Mouse (Mus musculus): ENCODE data around the gene Ephb2. TPM values are rescaled to one million over a fixed set of nuclear protein-coding genes. Genes with fewer than 3 reads are reported as not detected.

Gene Ephb2
- polyA plus RNA-seq, 1 experiment from 2014 or later, result 2.3 TPM

GRCm38 (mm10) chr4:136601476-136601875, 234.3 kb downstream of the Ephb2 start:
- Histone ChIP-seq H3K27me3 (ENCODE audit: control insufficient read depth, insufficient read depth, low read length) (no peaks in the 10 kb centered on the region), H3K27ac (replicated peaks) (peak overlapping the region; percentile 95), H3K4me2 (replicated peaks; ENCODE audit: low read depth) (peak overlapping the region; percentile 56), H3K9me3 (ENCODE audit: control insufficient read depth, low read length) (no peaks in the 10 kb centered on the region), H3K4me1 (replicated peaks; ENCODE audit: control insufficient read depth, insufficient read depth) (0 out of 2 replicates have a peak, but pooled peaks cover 2% of the 10 kb centered on the region), H3K9ac (ENCODE audit: low read length) (peak overlapping the region; percentile 99), H3K36me3 (ENCODE audit: control insufficient read depth, insufficient read depth, low read length) (no peaks in the 10 kb centered on the region), H3K4me3 (ENCODE audit: low read depth, low read length) (peak overlapping the region; percentile 98)
- ATAC-seq (ENCODE audit: low FRiP score, low TSS enrichment) (no peak), DNase-seq (ENCODE audit: low spot score) (peak; percentile 54)
- WGBS, result 1% methylated on average over 13 of the region's 13 CpGs
- TF ChIP-seq EP300 (optimal IDR thresholded peaks at IDR 0.05), result no peak
- no peak for TF ChIP-seq CTCF (IDR thresholded peaks at IDR 0.05; ENCODE audit: low read depth)

- Histone ChIP-seq H3K27ac (replicated peaks) (no peak overlapping the region), H3K4me1 (replicated peaks; ENCODE audit: control insufficient read depth, insufficient read depth) (0 out of 2 replicates have a peak, but pooled peaks cover 2% of the 10 kb centered on the region), H3K9me3 (ENCODE audit: control insufficient read depth, low read length) (no peaks in the 10 kb centered on the region), H3K36me3 (ENCODE audit: control insufficient read depth, insufficient read depth, low read length) (no peaks in the 10 kb centered on the region), H3K4me2 (replicated peaks; ENCODE audit: low read depth) (peak overlapping the region; percentile 56), H3K4me3 (ENCODE audit: low read depth, low read length) (no peak overlapping the region), H3K27me3 (ENCODE audit: control insufficient read depth, insufficient read depth, low read length) (no peaks in the 10 kb centered on the region), H3K9ac (ENCODE audit: low read length) (no peak overlapping the region)
- WGBS, result 87% methylated on average over 2 of the region's 2 CpGs
- no peak for DNase-seq (ENCODE audit: low spot score)
- no peak for ATAC-seq (ENCODE audit: low FRiP score, low TSS enrichment)
- no peak for TF ChIP-seq EP300 (optimal IDR thresholded peaks at IDR 0.05)
- no peak for TF ChIP-seq CTCF (IDR thresholded peaks at IDR 0.05; ENCODE audit: low read depth)
Measured at GRCm38 (mm10) chr4:136600536-136600935, 235.3 kb downstream of the Ephb2 start.

- no peak overlapping the region for H3K4me2 ChIP-seq (replicated peaks; ENCODE audit: low read depth)
- 95% methylated on average over 3 of the region's 3 CpGs for WGBS
Measured at GRCm38 (mm10) chr4:136599869-136600268, 235.9 kb downstream of the Ephb2 start.

GRCm38 (mm10) chr4:136598268-136598876, 237.4 kb downstream of the Ephb2 start:
- Histone ChIP-seq H3K27me3 (ENCODE audit: control insufficient read depth, insufficient read depth, low read length) (no peaks in the 10 kb centered on the region), H3K4me1 (replicated peaks; ENCODE audit: control insufficient read depth, insufficient read depth) (0 out of 2 replicates have a peak, but pooled peaks cover 2% of the 10 kb centered on the region), H3K9ac (ENCODE audit: low read length) (no peak overlapping the region), H3K4me3 (ENCODE audit: low read depth, low read length) (no peak overlapping the region), H3K9me3 (ENCODE audit: control insufficient read depth, low read length) (no peaks in the 10 kb centered on the region), H3K27ac (replicated peaks) (no peak overlapping the region), H3K36me3 (ENCODE audit: control insufficient read depth, insufficient read depth, low read length) (no peaks in the 10 kb centered on the region), H3K4me2 (replicated peaks; ENCODE audit: low read depth) (no peak overlapping the region)
- TF ChIP-seq CTCF (IDR thresholded peaks at IDR 0.05; ENCODE audit: low read depth) (no peak), EP300 (optimal IDR thresholded peaks at IDR 0.05) (no peak)
- DNase-seq (ENCODE audit: low spot score) (no peak), ATAC-seq (ENCODE audit: low FRiP score, low TSS enrichment) (no peak)
- WGBS, result 61% methylated on average over 7 of the region's 7 CpGs

More at GRCm38 (mm10) chr4:136599869-136600268, 235.9 kb downstream of the Ephb2 start:
- DNase-seq (ENCODE audit: low spot score), result no peak
- Histone ChIP-seq H3K9me3 (ENCODE audit: control insufficient read depth, low read length) (no peaks in the 10 kb centered on the region), H3K9ac (ENCODE audit: low read length) (no peak overlapping the region), H3K36me3 (ENCODE audit: control insufficient read depth, insufficient read depth, low read length) (no peaks in the 10 kb centered on the region), H3K4me1 (replicated peaks; ENCODE audit: control insufficient read depth, insufficient read depth) (0 out of 2 replicates have a peak, but pooled peaks cover 2% of the 10 kb centered on the region), H3K4me3 (ENCODE audit: low read depth, low read length) (no peak overlapping the region), H3K27me3 (ENCODE audit: control insufficient read depth, insufficient read depth, low read length) (no peaks in the 10 kb centered on the region), H3K27ac (replicated peaks) (no peak overlapping the region)
- ATAC-seq (ENCODE audit: low FRiP score, low TSS enrichment), result no peak
- TF ChIP-seq EP300 (optimal IDR thresholded peaks at IDR 0.05) (no peak), CTCF (IDR thresholded peaks at IDR 0.05; ENCODE audit: low read depth) (peak; percentile 50)

Small RNA genes within 50 kb of the gene (microRNA-seq; reads per million reads assigned to microRNA genes)
- gene Gm22180, result not detected

Other genes starting within 250 kb of the Ephb2 start
- gene Kdm1a, start 233.3 kb downstream of the Ephb2 start, polyA plus RNA-seq (2015; fragmentation: Nextera tagmentation; extraction: Ambion mirVana), result 13.8 and 15.1 TPM in 2 replicates
- gene Tex46, start 225.6 kb downstream of the Ephb2 start, polyA plus RNA-seq (2015; fragmentation: Nextera tagmentation; extraction: Ambion mirVana), result not detected in 2 replicates
- not detected in 2 replicates for gene Lactbl1, start 213.4 kb downstream of the Ephb2 start, polyA plus RNA-seq (2015; fragmentation: Nextera tagmentation; extraction: Ambion mirVana)
- gene C1qb, start 50.2 kb upstream of the Ephb2 start, polyA plus RNA-seq (2015; fragmentation: Nextera tagmentation; extraction: Ambion mirVana), result 79.6 and 80.6 TPM in 2 replicates
- gene C1qc, start 57.1 kb upstream of the Ephb2 start, polyA plus RNA-seq (2015; fragmentation: Nextera tagmentation; extraction: Ambion mirVana), result 48.6 and 49.4 TPM in 2 replicates
- 49.7 and 53.0 TPM in 2 replicates for gene C1qa, start 62.8 kb upstream of the Ephb2 start, polyA plus RNA-seq (2015; fragmentation: Nextera tagmentation; extraction: Ambion mirVana)
- 0.11 and 0.16 TPM in 2 replicates for gene Epha8, start 120.8 kb upstream of the Ephb2 start, polyA plus RNA-seq (2015; fragmentation: Nextera tagmentation; extraction: Ambion mirVana)
- gene Zbtb40, start 212.8 kb upstream of the Ephb2 start, polyA plus RNA-seq (2015; fragmentation: Nextera tagmentation; extraction: Ambion mirVana), result 0.86 and 0.87 TPM in 2 replicates